Mouse (Mus musculus): ENCODE results near the gene Gjb5.

The Gjb5 gene

GRCm38 (mm10) chr4:127323651-127324050 lies 34.3 kb downstream of the Gjb5 start:
- in situ Hi-C loops (cut with MboI; ENCODE audit: low pct_unique_long_range_greater_than_20kb in 1 of 2, low sequenced_read_pairs in 2 of 2, unreplicated experiment in 1 of 2): no loop called here

GRCm38 (mm10) chr4:127319613-127320012 lies 38.4 kb downstream of the Gjb5 start:
- in situ Hi-C loops (cut with MboI; ENCODE audit: low pct_unique_long_range_greater_than_20kb in 1 of 2, low sequenced_read_pairs in 2 of 2, unreplicated experiment in 1 of 2): no loop called here

GRCm38 (mm10) chr4:127317143-127317542 lies 40.8 kb downstream of the Gjb5 start:
- in situ Hi-C loops (cut with MboI; ENCODE audit: low pct_unique_long_range_greater_than_20kb in 1 of 2, low sequenced_read_pairs in 2 of 2, unreplicated experiment in 1 of 2): no loop called here

GRCm38 (mm10) chr4:127315753-127316152 lies 42.2 kb downstream of the Gjb5 start:
- in situ Hi-C loops (cut with MboI; ENCODE audit: low pct_unique_long_range_greater_than_20kb in 1 of 2, low sequenced_read_pairs in 2 of 2, unreplicated experiment in 1 of 2): no loop called here

GRCm38 (mm10) chr4:127314585-127314984 lies 43.4 kb downstream of the Gjb5 start:
- in situ Hi-C loops (cut with MboI; ENCODE audit: low pct_unique_long_range_greater_than_20kb in 1 of 2, low sequenced_read_pairs in 2 of 2, unreplicated experiment in 1 of 2): loop anchor here in 1 of 2 experiments (5.0 kb wide), 1 partner anchor 57 kb away; no protein-coding TSS in a partner anchor

GRCm38 (mm10) chr4:127313861-127314260 lies 44.1 kb downstream of the Gjb5 start, which contains the start of gene Gja4:
TSS of gene Gja4 (minus strand) at chr4:127314039.
- in situ Hi-C loops (cut with MboI; ENCODE audit: low pct_unique_long_range_greater_than_20kb in 1 of 2, low sequenced_read_pairs in 2 of 2, unreplicated experiment in 1 of 2): loop anchor here in 1 of 2 experiments (5.0 kb wide), 1 partner anchor 57 kb away; no protein-coding TSS in a partner anchor

- in situ Hi-C loops (cut with MboI; ENCODE audit: low pct_unique_long_range_greater_than_20kb in 1 of 2, low sequenced_read_pairs in 2 of 2, unreplicated experiment in 1 of 2): loop anchor here in 1 of 2 experiments (5.0 kb wide), 1 partner anchor 55 kb away; no protein-coding TSS in a partner anchor
Observed at GRCm38 (mm10) chr4:127312349-127312748, 45.6 kb downstream of the Gjb5 start.

GRCm38 (mm10) chr4:127311561-127311960 lies 46.4 kb downstream of the Gjb5 start:
- in situ Hi-C loops (cut with MboI; ENCODE audit: low pct_unique_long_range_greater_than_20kb in 1 of 2, low sequenced_read_pairs in 2 of 2, unreplicated experiment in 1 of 2): loop anchor here in 1 of 2 experiments (5.0 kb wide), 1 partner anchor 54 kb away; no protein-coding TSS in a partner anchor

GRCm38 (mm10) chr4:127306915-127307314 lies 51.1 kb downstream of the Gjb5 start:
- in situ Hi-C loops (cut with MboI; ENCODE audit: low pct_unique_long_range_greater_than_20kb in 1 of 2, low sequenced_read_pairs in 2 of 2, unreplicated experiment in 1 of 2): loop anchor here in 1 of 2 experiments (10.0 kb wide), 1 partner anchor 52 kb away; no protein-coding TSS in a partner anchor

Data from mouse embryonic stem cell (cell line).